Mouse (Mus musculus): Measurements from ENCODE around the gene Eif4h.

Gene Eif4h

GRCm38 (mm10) chr5:134604376-134604775 lies 34.9 kb downstream of the Eif4h start:
- DNase-seq: no peak

DNA sequence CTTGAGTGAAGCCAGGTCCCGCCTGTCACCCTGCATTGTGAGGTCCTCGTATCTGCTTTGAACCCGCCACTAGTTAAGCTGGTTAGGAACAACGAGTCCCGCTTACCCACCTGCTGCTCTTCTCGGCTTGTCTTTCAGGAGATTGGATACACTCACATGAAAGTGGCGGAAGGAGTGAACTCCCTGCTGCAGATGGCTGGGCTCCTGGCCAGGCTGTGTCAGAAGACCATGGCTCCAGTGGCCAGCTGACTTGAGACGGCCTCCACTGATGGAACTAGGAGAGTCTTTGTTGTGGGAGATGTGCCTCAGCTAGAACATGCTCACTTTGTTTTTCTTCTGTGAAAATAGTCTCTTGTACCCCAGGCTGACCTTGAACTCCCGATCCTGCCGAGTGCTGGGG lies 41.6 kb downstream of the Eif4h start:
- DNase-seq: no peak

- no peak for DNase-seq
Observed at GRCm38 (mm10) chr5:134593093-134593492, 46.2 kb downstream of the Eif4h start.

DNA sequence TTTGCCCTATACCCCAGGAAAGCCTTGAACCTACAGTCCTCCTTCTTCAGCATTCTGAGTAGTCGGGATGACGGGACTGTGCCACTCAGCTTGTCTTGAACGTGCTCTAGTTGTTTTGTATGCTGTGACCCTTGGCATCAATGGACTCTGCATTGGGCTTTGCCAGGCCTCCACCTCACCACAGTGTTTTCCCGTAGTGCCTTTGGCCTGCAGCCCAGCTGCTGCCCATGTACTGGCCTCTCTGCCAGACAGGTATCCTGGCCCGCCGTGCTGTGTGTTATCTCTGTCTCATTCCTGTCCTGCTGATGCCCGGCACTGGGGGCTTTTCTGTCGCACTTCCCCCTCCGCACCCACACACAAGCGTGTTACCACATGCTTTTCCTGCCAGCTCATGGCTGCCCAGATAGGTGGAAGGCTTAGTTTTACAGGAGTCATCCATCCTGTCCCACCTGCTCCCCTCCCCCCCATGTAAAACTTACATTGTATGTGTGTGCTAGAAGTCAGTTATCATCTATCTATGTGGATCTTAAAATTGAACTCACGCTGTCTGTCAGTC lies 47.2 kb downstream of the Eif4h start:
- peak; percentile 31 for DNase-seq

GRCm38 (mm10) chr5:134589900-134590299 lies 49.4 kb downstream of the Eif4h start:
- no peak for DNase-seq

DNA sequence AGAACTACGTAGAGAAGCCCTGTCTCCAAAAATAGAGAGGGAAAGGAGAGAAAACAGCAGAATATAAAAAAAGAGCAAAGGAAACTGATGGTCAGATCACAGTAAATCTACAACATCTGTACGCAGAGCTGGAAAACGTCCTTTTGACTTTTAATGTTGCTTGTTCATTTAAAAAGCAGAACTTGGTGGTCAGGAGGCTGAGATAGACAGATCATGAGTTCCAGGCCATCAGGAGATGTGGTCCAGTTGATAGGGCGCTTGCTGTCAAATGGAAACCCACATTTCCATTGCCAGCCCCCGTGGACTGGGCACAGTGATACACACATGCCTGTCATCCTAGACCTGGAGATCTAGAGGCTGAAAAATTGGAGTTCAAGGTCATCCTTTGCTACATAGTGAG lies 54.5 kb downstream of the Eif4h start:
- DNase-seq: no peak

DNA sequence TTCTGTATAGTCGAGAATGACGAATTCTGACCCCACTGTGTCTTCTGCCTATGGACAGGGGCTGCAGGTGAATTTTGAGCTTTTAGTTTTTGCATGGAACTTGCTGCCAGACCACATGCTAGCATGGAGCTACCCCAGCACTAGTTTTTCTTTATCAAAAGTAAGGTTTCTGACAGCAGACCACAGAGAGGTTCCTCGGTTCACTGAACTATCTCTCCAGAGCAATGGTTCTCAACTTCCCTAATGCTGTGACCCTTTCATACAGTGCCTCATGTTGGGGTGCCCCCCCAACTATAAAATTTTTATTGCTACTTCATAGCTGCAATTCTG lies 55.4 kb downstream of the Eif4h start:
- DNase-seq: no peak

DNA sequence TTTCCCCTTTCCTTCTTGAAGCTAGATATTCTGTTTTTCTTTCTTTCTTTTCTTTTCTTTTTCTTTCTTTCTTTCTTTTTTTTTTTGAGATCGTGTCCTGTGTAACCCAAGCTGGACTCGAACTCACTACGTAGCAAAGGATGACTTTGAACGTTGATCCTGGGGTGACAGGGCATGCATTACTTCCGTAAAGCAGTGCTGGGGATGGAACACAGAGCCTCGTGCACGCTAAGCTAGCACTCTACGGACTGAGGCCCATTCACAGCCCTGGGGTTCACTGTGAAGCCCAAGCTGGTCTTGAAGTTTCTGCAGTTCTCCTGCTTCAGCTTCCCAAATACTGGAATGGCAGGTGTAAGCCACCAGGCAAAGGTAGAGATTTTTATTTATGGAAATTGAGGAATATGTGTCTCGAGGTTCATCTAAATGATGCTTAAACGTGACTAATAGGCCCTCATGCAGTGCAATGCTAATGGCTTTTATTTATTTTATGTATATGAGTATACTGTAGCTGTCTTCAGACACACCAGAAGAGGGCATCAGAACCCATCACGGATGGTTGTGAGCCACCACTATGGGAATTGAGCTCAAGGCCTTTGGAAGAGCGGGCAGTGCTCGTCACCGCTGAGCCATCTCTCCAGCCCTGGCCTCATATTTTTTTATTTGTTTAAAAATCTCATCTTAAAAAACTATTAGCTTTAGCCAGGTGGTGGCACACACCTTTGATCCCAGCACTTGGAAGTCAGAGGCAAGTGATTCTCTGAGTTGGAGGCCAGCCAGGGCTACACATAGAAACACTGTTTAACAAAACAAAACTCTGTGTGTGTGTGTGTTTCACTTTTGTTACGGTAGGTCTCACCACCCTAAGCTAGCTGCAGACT lies 56.0 kb downstream of the Eif4h start:
- DNase-seq: no peak

- peak; percentile 98 for DNase-seq
Observed at GRCm38 (mm10) chr5:134582221-134582907, 56.9 kb downstream of the Eif4h start.

- peak; percentile 35 for DNase-seq
Observed at GRCm38 (mm10) chr5:134581146-134581545, 58.1 kb downstream of the Eif4h start, which contains the start of gene Rfc2. Gene Rfc2, plus strand, starts transcription at chr5:134581366.

- DNase-seq: no peak
Observed at GRCm38 (mm10) chr5:134579135-134579534, 60.2 kb downstream of the Eif4h start.

GRCm38 (mm10) chr5:134577534-134577933 lies 61.8 kb downstream of the Eif4h start:
- DNase-seq: no peak

DNA sequence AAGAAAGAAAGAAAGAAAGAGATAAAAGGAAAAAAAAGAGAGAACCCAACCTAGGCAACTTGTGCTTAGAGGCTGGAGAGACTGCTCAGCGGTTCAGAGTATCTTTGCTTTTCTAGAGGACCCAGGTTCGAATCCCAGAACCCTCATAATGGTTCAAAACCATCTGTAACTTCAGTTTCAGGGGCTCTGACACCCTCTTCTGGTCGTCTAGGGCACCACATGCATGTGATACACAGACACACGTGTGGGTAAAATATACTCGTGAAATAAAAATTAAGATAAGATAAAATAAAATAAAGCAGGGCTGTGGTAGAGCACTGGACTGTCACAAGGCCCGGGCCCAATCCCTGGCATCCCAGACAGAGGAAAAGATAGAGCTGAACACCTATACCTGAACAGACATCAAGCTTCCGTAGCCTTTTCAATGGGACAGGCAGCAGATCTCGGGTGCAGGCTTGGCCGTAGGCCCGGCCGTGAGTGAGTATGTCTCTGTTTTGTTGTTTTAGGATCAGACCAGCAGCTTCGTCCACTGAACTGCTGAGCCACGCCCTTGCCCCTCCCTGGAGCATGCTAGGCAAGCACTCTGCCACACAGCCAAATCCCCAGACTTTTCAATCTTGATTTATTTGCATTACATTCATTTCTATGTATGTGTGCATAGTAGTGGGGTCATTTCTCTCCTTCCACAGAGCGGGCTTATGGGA lies 62.6 kb downstream of the Eif4h start:
- no peak for DNase-seq

DNA sequence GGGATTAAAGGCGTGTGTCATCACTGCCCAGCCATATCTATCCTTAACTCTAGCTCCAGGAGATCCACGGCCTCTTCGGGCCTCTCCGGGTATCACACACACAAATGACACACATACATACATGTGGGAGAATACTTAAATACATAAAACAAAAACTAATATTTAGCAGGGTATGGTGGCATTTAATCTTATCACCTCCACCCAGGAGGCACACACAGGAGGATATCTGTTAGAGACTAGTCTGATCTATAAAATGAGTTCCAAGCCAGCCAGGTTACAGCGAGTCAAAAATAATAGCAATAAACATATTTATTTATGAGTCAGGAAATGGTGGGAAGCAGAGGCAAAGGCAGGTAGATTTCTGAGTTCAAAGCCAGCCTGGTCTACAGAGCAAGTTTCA lies 63.5 kb downstream of the Eif4h start:
- no peak for DNase-seq

GRCm38 (mm10) chr5:134572508-134573214 lies 66.6 kb downstream of the Eif4h start:
- peak; percentile 47 for DNase-seq

DNA sequence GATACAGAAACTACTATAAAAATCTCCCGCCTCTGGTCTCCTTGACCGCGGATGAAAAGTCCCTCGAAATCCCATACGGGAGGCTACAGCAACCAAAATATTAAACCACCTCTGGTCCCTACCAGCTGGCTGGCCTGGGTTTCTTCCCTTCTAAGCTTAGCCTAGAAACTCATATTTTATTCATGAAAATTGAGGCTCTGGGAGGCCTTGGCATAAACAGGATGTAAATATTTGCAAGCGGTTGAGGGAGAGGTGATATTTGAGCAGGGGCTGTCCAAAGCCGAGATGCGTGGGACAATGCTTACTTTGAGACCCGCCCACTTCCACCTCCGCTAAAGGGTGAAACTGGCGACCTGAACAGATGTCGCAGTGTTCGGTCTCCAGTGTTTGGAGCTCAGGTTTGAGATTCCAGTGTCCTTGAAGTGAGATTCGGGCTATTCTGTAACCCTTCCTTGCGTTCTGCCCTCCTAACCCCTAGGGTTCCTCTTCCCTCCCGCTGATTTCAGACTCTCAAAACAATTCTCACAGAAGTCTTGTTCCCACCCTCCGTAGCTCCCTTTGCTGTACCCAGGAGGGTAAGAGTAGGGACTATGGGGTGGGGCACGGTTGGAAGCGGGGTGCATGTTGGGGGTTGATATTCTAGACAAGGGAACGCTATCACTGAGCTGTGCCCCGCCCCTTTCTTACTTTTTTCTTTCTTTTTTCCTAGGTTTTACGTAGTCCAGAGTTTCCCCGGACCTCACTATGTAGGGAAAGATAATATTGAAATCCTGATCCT lies 67.4 kb downstream of the Eif4h start:
- peak; percentile 73 for DNase-seq

Data from kidney, adult 18-20 months (tissue).